Mouse (Mus musculus) C2C12 (cell line): ENCODE results near the gene Ppp1r1b.

Source experiments
- CEBPB ChIP-seq: IDR thresholded peaks from one replicate; pipeline ENCODE4 v1.6.1; 2011; ENCODE audit warnings: low read depth, mild to moderate bottlenecking, control low read depth, moderate library complexity
- CTCF ChIP-seq: IDR thresholded peaks from one replicate; pipeline ENCODE4 v1.5.1; 2011; ENCODE audit not compliant: control insufficient read depth, insufficient read depth, insufficient read length

GRCm38 (mm10) chr11:98385638-98386585 lies 37.7 kb downstream of the Ppp1r1b start, which contains the start of gene Pnmt:
- TF ChIP-seq CTCF (no peak), CEBPB (no peak)
